Mouse (Mus musculus): ENCODE data around the gene Arhgap19.

DNA sequence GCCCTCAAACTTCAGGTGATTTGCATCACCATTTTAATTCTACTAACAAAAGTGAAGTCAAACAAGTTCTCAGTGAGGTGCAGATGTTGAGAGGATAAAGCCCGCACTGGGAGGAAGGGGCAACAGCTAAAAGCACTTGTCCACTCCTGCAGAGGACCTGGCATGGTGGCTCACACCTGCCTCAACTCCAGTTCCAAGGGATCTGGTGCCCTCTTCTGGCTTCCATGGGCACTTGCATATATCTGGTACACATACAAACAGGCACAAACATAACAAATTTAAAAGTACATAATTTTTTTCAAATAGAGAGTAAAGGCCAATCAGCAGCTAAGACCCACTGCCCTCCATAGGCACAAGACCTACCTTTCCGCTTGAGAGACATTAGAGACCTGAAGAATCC is 10.5 kb downstream of the Arhgap19 start:
- peak; percentile 53; the same call in 1 of the 2 replicates for TF ChIP-seq CTCF (IDR thresholded peaks at IDR 0.05; ENCODE audit: extremely low read depth, insufficient read length, insufficient replicate concordance, low read depth, low read length)
- no peak for TF ChIP-seq POLR2A (IDR thresholded peaks at IDR 0.05; ENCODE audit: low read depth, low read length)

Data from small intestine, adult 2 months (tissue).